ENCODE assay signal across 7 mouse cellular contexts in genomic region chr1:53466524-53467324, GRCm38 (mm10).
DNase-seq lines count a peak whose midpoint lies in the region; ATAC-seq and TF ChIP-seq lines count a peak whose summit lies in the region.
"Not testable (repeated sequence)": the region's sequence is repeated elsewhere in the genome, so short reads cannot be mapped to it uniquely, and the experiment has no call there.

No protein-coding gene starts in this region.

- H3K9ac ChIP-seq in hindbrain, embryonic 14.5 days; hindbrain, embryonic 16.5 days (ENCODE audit: low read depth, low read length); midbrain, embryonic 15.5 days; midbrain, postnatal 0 days (replicated peaks; ENCODE audit: low read length, poor library complexity, severe bottlenecking); neural tube, embryonic 14.5 days (replicated peaks; ENCODE audit: low read depth, low read length): not testable (repeated sequence)

- TF ChIP-seq CTCF in midbrain, postnatal 0 days (IDR thresholded peaks at IDR 0.05), result not testable (repeated sequence)

- H3K4me3 ChIP-seq in hindbrain, embryonic 14.5 days (replicated peaks; ENCODE audit: low read length); hindbrain, embryonic 16.5 days (ENCODE audit: low read length); midbrain, embryonic 15.5 days; midbrain, postnatal 0 days (ENCODE audit: low read depth, low read length); neural tube, embryonic 14.5 days (ENCODE audit: low read depth, low read length): not testable (repeated sequence)

- not testable (repeated sequence) for H3K4me1 ChIP-seq in hindbrain, embryonic 14.5 days (replicated peaks; ENCODE audit: control insufficient read depth, insufficient read depth, low read length); hindbrain, embryonic 16.5 days (ENCODE audit: control insufficient read depth, insufficient read depth, low read depth, low read length); midbrain, embryonic 15.5 days; midbrain, postnatal 0 days (ENCODE audit: insufficient read depth, low read length); neural tube, embryonic 14.5 days (ENCODE audit: control insufficient read depth, insufficient read depth, low read length)

- not testable (repeated sequence) for H3K36me3 ChIP-seq in hindbrain, embryonic 14.5 days (replicated peaks; ENCODE audit: control insufficient read depth, insufficient read depth); hindbrain, embryonic 16.5 days (ENCODE audit: control insufficient read depth, insufficient read depth, low read length); midbrain, embryonic 15.5 days (replicated peaks); midbrain, postnatal 0 days (ENCODE audit: insufficient read depth, low read length); neural tube, embryonic 14.5 days (ENCODE audit: control insufficient read depth, insufficient read depth, low read length)

- H3K4me2 ChIP-seq in hindbrain, embryonic 14.5 days (replicated peaks); hindbrain, embryonic 16.5 days (ENCODE audit: low read length); midbrain, embryonic 15.5 days; midbrain, postnatal 0 days (ENCODE audit: low read depth, low read length, poor library complexity, severe bottlenecking); neural tube, embryonic 14.5 days (ENCODE audit: low read depth, low read length): not testable (repeated sequence)

- DNase-seq in brain, adult 2 months (ENCODE audit: low read depth, low spot score), result peak; percentile 6
- not testable (repeated sequence) for DNase-seq in hindbrain, embryonic 14.5 days (ENCODE audit: low spot score)
- peak; percentile 5 for DNase-seq in midbrain, postnatal 0 days (ENCODE audit: low spot score)

- H3K27ac ChIP-seq in hindbrain, embryonic 14.5 days; hindbrain, embryonic 16.5 days (ENCODE audit: low read depth, low read length); midbrain, embryonic 15.5 days; midbrain, postnatal 0 days (ENCODE audit: low read depth, low read length); neural tube, embryonic 14.5 days (ENCODE audit: low read depth, low read length): not testable (repeated sequence)

- not testable (repeated sequence) for H3K27me3 ChIP-seq in hindbrain, embryonic 14.5 days (ENCODE audit: control insufficient read depth, insufficient read depth, low read length); hindbrain, embryonic 16.5 days (replicated peaks; ENCODE audit: control insufficient read depth, insufficient read depth, low read length); midbrain, embryonic 15.5 days (replicated peaks); midbrain, postnatal 0 days (ENCODE audit: insufficient read depth, low read length); neural tube, embryonic 14.5 days (ENCODE audit: control insufficient read depth, insufficient read depth, low read length)

- 83% methylated on average over 4 of the region's 4 CpGs for WGBS in hindbrain, embryonic 14.5 days
- WGBS in hindbrain, embryonic 16.5 days, result 77% methylated on average over 4 of the region's 4 CpGs
- 72% methylated on average over 4 of the region's 4 CpGs for WGBS in midbrain, embryonic 15.5 days
- WGBS in midbrain, postnatal 0 days, result 66% methylated on average over 4 of the region's 4 CpGs
- 76% methylated on average over 4 of the region's 4 CpGs for WGBS in neural tube, embryonic 14.5 days

- ATAC-seq in hindbrain, embryonic 14.5 days (ENCODE audit: low FRiP score), result peak; percentile 43; the same call in 1 of the 2 replicates
- ATAC-seq in hindbrain, embryonic 16.5 days, result peak; percentile 87
- ATAC-seq in inflammation-experienced regulatory T-cells, adult 6 months, result peak; percentile 52
- ATAC-seq in midbrain, embryonic 15.5 days (replicated peaks), result peak; percentile 70
- ATAC-seq in midbrain, postnatal 0 days (ENCODE audit: low FRiP score), result peak; percentile 74
- ATAC-seq in neural tube, embryonic 14.5 days (ENCODE audit: low read depth), result peak; percentile 96

- H3K9me3 ChIP-seq in hindbrain, embryonic 14.5 days (ENCODE audit: control insufficient read depth, low read length); hindbrain, embryonic 16.5 days (ENCODE audit: control insufficient read depth, low read length); midbrain, embryonic 15.5 days; midbrain, postnatal 0 days (ENCODE audit: low read length); neural tube, embryonic 14.5 days (ENCODE audit: control insufficient read depth, low read length): not testable (repeated sequence)

Comparison
In these comparisons a context has a peak if more than half of its experiments do, and no peak if none do; other contexts are left out.
1. ATAC-seq: peak in every context shown above with its lines; median percentile 96 in neural tube, embryonic 14.5 days; 87 in hindbrain, embryonic 16.5 days; 74 in midbrain, postnatal 0 days; 70 in midbrain, embryonic 15.5 days; 52 in inflammation-experienced regulatory T-cells, adult 6 months; 43 in hindbrain, embryonic 14.5 days.